Mouse (Mus musculus) lung, embryonic 14.5 days (tissue): ENCODE data around the gene Hivep3. TPM values are rescaled to one million over a fixed set of nuclear protein-coding genes. Genes with fewer than 3 reads are reported as not detected.

Experiments
- ATAC-seq: fragments of 200-750 bp; cut with Nextera tagmentation; 2 replicates; pipeline ENCODE4 v1.8.0; 2017; ENCODE audit warnings: mild to moderate bottlenecking, moderate TSS enrichment, moderate library complexity; ENCODE audit not compliant: insufficient read depth
- DNase-seq: peaks from one replicate; pipeline ENCODE4 v3.0.0-alpha.2; 2015
- H3K27ac ChIP-seq: fragments of 300-500 bp; sonication (generic); 2 replicates; pipeline ENCODE4 v1.5.1; 2014; ENCODE audit warnings: low read depth, mild to moderate bottlenecking, moderate library complexity
- H3K27me3 ChIP-seq: fragments of 300-500 bp; sonication (generic); 2 replicates; pipeline ENCODE4 v1.6.1; 2014; ENCODE audit warnings: low read length, control low read depth; ENCODE audit not compliant: insufficient read depth
- H3K36me3 ChIP-seq: fragments of 300-500 bp; sonication (generic); 2 replicates; pipeline ENCODE4 v1.6.1; 2014; ENCODE audit warnings: control low read depth; ENCODE audit not compliant: insufficient read depth
- H3K4me1 ChIP-seq: fragments of 300-500 bp; sonication (generic); 2 replicates; pipeline ENCODE4 v1.6.1; 2014; ENCODE audit warnings: antibody characterized with exemption, control low read depth; ENCODE audit not compliant: insufficient read depth
- H3K4me2 ChIP-seq: fragments of 300-500 bp; sonication (generic); 2 replicates; pipeline ENCODE4 v1.6.1; 2014; ENCODE audit warnings: mild to moderate bottlenecking
- H3K4me3 ChIP-seq: fragments of 300-500 bp; sonication (generic); 2 replicates; pipeline ENCODE4 v1.5.1; 2014; ENCODE audit warnings: low read depth, low read length
- H3K9ac ChIP-seq: fragments of 300-500 bp; sonication (generic); 2 replicates; pipeline ENCODE4 v1.6.1; 2014
- H3K9me3 ChIP-seq: fragments of 300-500 bp; sonication (generic); 2 replicates; pipeline ENCODE4 v1.6.1; 2016; ENCODE audit warnings: low read depth, low read length, control low read depth
- CTCF ChIP-seq: IDR thresholded peaks from 2 replicates; pipeline ENCODE4 v1.5.1; 2016; ENCODE audit warnings: antibody characterized with exemption, low read depth
- WGBS: fragments of 180-500 bp; shearing (Covaris S2); extraction: QIAGEN DNeasy Blood & Tissue Kit; methylation state at CpG from one replicate; pipeline ENCODE4 v1.1.7; 2014; 5-methylcytosine and 5-hydroxymethylcytosine counted together
- polyA plus RNA-seq: library from polyadenylated mRNA; unstranded; fragments of >200 nt; fragmentation: Nextera tagmentation; extraction: Ambion mirVana; gene quantifications from 2 replicates; pipeline ENCODE4 v1.2.1, GENCODE M21; 2014

Gene Hivep3
- polyA plus RNA-seq, 1 experiment from 2014 or later: 22.0 TPM

DNA sequence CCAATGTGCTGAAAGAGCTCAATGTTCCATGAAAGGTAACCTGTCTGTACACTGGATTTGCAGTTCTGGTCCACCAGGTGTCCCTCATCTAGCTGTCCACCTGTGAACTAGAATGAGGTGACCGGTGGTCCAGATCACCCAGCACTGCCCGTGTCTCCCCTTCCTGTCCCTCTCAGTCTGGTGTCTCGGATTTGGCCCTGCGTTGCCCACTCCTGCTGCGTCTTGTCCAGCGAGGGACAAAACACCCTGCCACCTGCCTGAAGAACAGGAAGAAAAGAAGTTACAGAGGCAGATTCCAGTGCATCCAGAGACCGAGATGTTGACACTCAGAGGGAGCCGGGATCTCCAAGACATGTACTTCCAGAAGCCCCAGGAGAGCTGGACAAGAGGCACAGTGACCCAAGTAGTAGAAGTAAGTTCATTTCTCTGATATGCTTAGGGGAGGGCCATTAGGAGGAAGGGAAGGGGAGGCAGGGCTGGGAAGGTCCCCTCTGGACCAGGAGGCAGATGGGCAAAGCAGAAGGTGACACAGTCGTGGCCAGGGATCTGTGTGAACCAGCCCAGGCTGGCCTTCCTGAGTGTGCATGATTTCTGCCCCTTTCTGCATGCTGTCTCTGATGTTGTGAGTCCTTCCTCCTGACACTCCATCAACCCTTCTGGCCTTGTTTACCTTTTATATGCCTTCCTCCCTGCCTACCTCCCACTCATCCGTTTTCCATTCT, 138.4 kb downstream of the Hivep3 start:
- H3K9ac ChIP-seq: no peak overlapping the region
- H3K36me3 ChIP-seq: no peaks in the 10 kb centered on the region
- no peaks in the 10 kb centered on the region for H3K9me3 ChIP-seq
- no peak overlapping the region for H3K4me3 ChIP-seq
- DNase-seq (no peak), ATAC-seq (no peak)
- no peak overlapping the region for H3K27ac ChIP-seq
- WGBS: 84% methylated on average over 10 of the region's 10 CpGs
- no peak overlapping the region for H3K4me2 ChIP-seq
- no peaks in the 10 kb centered on the region for H3K27me3 ChIP-seq
- no peak for TF ChIP-seq CTCF
- H3K4me1 ChIP-seq: no peaks in the 10 kb centered on the region

DNA sequence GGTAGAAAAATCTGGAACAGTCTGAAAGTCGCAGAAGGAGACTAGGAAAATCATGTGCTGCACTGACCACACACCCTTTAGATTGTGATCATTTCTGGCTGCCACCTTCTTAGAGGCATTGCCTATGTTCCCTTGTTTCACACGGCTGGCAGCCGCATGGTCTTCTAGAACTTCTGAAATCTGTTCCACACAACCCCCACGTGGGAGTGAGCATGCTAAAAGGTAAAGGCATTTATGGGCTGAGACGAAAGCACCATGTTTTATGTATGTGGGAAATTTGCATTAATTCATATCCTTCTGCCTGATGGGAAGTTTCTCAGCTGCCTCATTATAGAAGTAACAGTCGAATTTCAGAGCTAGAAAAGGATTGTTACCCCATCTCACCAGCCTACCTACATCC, 140.4 kb downstream of the Hivep3 start:
- Histone ChIP-seq H3K4me1 (no peaks in the 10 kb centered on the region), H3K36me3 (no peaks in the 10 kb centered on the region), H3K27me3 (no peaks in the 10 kb centered on the region), H3K27ac (no peak overlapping the region), H3K4me2 (no peak overlapping the region), H3K9me3 (no peaks in the 10 kb centered on the region), H3K4me3 (no peak overlapping the region), H3K9ac (no peak overlapping the region)
- DNase-seq (no peak), ATAC-seq (no peak)
- TF ChIP-seq CTCF: no peak
- 65% methylated on average over 6 of the region's 6 CpGs for WGBS

DNA sequence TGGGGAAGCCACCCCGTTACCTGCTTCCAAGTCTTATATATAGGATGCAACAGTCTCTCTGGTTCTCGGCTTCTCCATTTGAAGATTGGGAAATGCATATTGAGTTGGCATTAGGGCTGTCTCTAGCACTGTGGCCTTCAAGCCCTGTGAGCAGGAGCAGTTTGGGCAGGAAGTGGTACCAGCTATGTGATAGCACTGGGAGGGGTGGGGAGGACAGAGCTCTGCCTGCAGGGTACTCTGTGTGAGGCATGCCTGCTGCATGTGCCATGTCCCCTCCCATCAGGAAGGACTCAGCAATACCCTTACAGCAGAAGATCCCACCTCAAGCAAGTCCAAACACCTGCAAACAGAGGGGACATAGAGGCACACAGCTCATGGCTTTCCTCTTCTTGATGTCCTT, 142.0 kb downstream of the Hivep3 start:
- H3K4me2 ChIP-seq: no peak overlapping the region
- no peak overlapping the region for H3K9ac ChIP-seq
- H3K27ac ChIP-seq: 0 out of 2 replicates have a peak overlapping the region, but pooled peaks have one; percentile 2
- 93% methylated on average over 2 of the region's 2 CpGs for WGBS
- no peaks in the 10 kb centered on the region for H3K4me1 ChIP-seq
- TF ChIP-seq CTCF: no peak
- DNase-seq (no peak), ATAC-seq (no peak)
- no peaks in the 10 kb centered on the region for H3K27me3 ChIP-seq
- no peaks in the 10 kb centered on the region for H3K9me3 ChIP-seq
- no peaks in the 10 kb centered on the region for H3K36me3 ChIP-seq
- H3K4me3 ChIP-seq: no peak overlapping the region

- DNase-seq (peak; percentile 75), ATAC-seq (peak; percentile 73; the same call in 1 of the 2 replicates)
- Histone ChIP-seq H3K9me3 (no peaks in the 10 kb centered on the region), H3K27ac (peak overlapping the region; percentile 16; the same call in 1 of the 2 replicates), H3K27me3 (no peaks in the 10 kb centered on the region), H3K4me2 (no peak overlapping the region), H3K9ac (no peak overlapping the region), H3K4me3 (no peak overlapping the region), H3K4me1 (no peaks in the 10 kb centered on the region), H3K36me3 (no peaks in the 10 kb centered on the region)
- WGBS: 54% methylated on average over 8 of the region's 8 CpGs
- TF ChIP-seq CTCF: no peak
These were observed 143.1 kb downstream of the Hivep3 start for GRCm38 (mm10) chr4:119876535-119877160.

GRCm38 (mm10) chr4:119878218-119878617, 144.6 kb downstream of the Hivep3 start:
- peaks cover 5% of the 10 kb centered on the region; the same call in 1 of the 2 replicates for H3K4me1 ChIP-seq
- 67% methylated on average over 5 of the region's 5 CpGs for WGBS

DNA sequence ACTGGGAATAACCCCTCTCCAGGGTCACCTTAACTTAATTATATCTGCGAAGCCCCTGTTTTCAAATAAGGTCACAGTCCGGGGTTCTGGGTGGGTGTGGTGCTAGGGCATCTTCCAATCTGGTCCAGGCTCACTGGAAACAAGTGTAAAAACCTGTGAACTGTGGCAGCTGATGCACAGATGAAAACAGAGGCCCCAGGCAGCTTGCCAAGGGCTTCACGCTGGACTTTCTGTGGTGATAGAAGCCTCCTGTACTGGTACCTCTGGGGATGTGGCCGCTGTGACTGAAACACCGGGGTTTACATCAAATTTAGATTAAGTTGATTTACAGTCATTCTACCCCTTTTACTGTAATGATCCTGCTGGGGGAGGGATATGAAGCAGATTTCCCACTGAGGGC, 146.1 kb downstream of the Hivep3 start:
- no peak for TF ChIP-seq CTCF
- Histone ChIP-seq H3K36me3 (no peaks in the 10 kb centered on the region), H3K4me2 (no peak overlapping the region), H3K27me3 (no peaks in the 10 kb centered on the region), H3K9me3 (no peaks in the 10 kb centered on the region), H3K4me3 (no peak overlapping the region), H3K4me1 (peaks cover 6% of the 10 kb centered on the region; the same call in 1 of the 2 replicates), H3K9ac (no peak overlapping the region), H3K27ac (no peak overlapping the region)
- DNase-seq: no peak
- 64% methylated on average over 5 of the region's 5 CpGs for WGBS
- no peak for ATAC-seq

More at GRCm38 (mm10) chr4:119878218-119878617, 144.6 kb downstream of the Hivep3 start:
- Histone ChIP-seq H3K9ac (no peak overlapping the region), H3K9me3 (no peaks in the 10 kb centered on the region), H3K4me2 (no peak overlapping the region), H3K27ac (no peak overlapping the region), H3K36me3 (no peaks in the 10 kb centered on the region), H3K4me3 (no peak overlapping the region), H3K27me3 (no peaks in the 10 kb centered on the region)
- no peak for TF ChIP-seq CTCF
- DNase-seq (no peak), ATAC-seq (no peak)

DNA sequence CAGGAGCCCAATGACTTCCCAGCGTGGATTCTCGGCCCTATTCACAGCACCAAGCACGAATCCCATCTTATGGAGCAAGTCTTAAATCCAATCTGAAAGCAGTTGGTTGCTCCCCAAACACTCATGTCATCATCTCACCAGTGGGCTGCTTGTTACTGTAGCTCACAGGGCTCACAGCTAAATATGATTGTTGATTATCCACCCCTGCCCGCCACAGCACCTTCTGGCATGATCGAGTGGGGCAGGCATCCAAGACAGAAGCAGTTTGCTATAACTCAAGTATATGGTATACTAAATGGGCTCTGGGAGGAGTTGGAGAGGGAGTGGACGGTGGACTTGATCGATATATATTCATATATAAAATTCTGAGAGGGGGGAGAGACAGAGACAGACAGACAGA, 146.7 kb downstream of the Hivep3 start:
- no peaks in the 10 kb centered on the region for H3K27me3 ChIP-seq
- no peak for TF ChIP-seq CTCF
- H3K9me3 ChIP-seq: no peaks in the 10 kb centered on the region
- ATAC-seq: no peak
- no peak overlapping the region for H3K27ac ChIP-seq
- H3K4me2 ChIP-seq: no peak overlapping the region
- peaks cover 6% of the 10 kb centered on the region; the same call in 1 of the 2 replicates for H3K4me1 ChIP-seq
- 88% methylated on average over 7 of the region's 7 CpGs for WGBS
- no peaks in the 10 kb centered on the region for H3K36me3 ChIP-seq
- DNase-seq: no peak
- no peak overlapping the region for H3K4me3 ChIP-seq
- no peak overlapping the region for H3K9ac ChIP-seq
